Mouse (Mus musculus) bone marrow macrophage, adult 2 months (primary cell): ENCODE results near the gene Coro7. TPM values are rescaled to one million over a fixed set of nuclear protein-coding genes. Genes with fewer than 3 reads are reported as not detected.

Experiments
- H3K27ac ChIP-seq: 2 replicates; pipeline ENCODE4 v1.5.1; 2012; ENCODE audit warnings: low read depth, low read length; ENCODE audit not compliant: insufficient read depth
- H3K4me1 ChIP-seq: 2 replicates; pipeline ENCODE4 v1.6.1; 2012; ENCODE audit warnings: low read length; ENCODE audit not compliant: control insufficient read depth, insufficient read depth
- H3K4me3 ChIP-seq: 2 replicates; pipeline ENCODE4 v1.5.1; 2012; ENCODE audit warnings: mild to moderate bottlenecking, low read length, moderate library complexity; ENCODE audit not compliant: insufficient read depth
- CTCF ChIP-seq: IDR thresholded peaks from 2 replicates; pipeline ENCODE4 v1.5.1; 2012; ENCODE audit warnings: low read depth, mild to moderate bottlenecking, low read length, moderate library complexity
- POLR2A ChIP-seq: IDR thresholded peaks from 2 replicates; pipeline ENCODE4 v1.6.1; 2012; ENCODE audit warnings: mild to moderate bottlenecking, low read depth, low read length, borderline replicate concordance
- polyA plus RNA-seq: library from polyadenylated mRNA; stranded (reverse); fragments of >200 nt; gene quantifications from 2 replicates; pipeline ENCODE4 v1.2.4, GENCODE M21; 2012; ENCODE audit not compliant: missing spikeins, insufficient read depth, insufficient read length

Gene Coro7
- polyA plus RNA-seq: 110 and 115 TPM in 2 replicates

GRCm38 (mm10) chr16:4679121-4680018 is at the start of gene Coro7:
Gene Coro7 (minus strand): TSS chr16:4679777.
- Histone ChIP-seq H3K4me1 (peaks cover 30% of the 10 kb centered on the region), H3K4me3 (peak within 1 kb of the TSS; percentile 76), H3K27ac (peak within 1 kb of the TSS; percentile 36)
- TF ChIP-seq POLR2A (no peak), CTCF (no peak)

DNA sequence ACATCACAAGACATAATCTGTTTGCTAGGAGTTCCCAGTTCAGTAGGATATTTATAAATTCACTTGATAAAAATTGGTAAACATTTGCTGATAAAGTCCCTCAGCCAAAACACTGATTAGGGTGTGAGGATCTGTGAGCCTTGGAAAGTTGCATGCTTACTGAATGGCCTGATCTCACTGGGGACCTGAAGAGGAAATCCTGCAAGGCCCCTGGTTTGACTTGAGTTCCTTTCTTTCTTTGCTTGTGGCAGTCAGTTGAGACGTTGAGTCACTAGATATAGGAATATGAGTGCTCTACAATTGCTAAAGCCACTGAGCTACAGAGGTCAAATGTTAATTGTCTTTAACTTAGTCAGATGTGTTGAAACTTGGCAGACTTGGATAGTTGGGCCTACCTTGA is 48.4 kb upstream of the Coro7 start:
- Histone ChIP-seq H3K4me3 (peak overlapping the region; percentile 37; the same call in 1 of the 2 replicates), H3K27ac (peak overlapping the region; percentile 65), H3K4me1 (peaks cover 42% of the 10 kb centered on the region)
- no peak for TF ChIP-seq CTCF
- no peak for TF ChIP-seq POLR2A

DNA sequence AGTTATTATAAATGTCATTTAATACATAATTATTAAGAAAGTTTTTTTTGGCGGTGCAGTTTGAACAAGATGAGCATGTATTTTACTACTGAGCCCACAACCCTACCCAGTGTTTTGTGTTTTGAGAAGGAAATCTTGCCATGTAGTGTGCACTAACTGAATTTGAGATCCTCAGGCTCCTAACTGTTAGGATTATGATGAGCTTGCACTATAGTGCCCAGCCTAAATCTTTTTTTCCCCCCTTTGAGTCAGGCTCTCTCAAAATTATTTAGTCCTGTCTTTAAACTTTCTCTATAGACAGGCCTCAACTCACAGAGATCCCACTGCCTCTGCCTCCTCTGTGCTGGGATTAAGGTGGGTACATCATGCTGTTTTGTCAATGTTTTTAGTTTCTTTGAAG is 47.9 kb upstream of the Coro7 start:
- peak overlapping the region; percentile 65 for H3K27ac ChIP-seq
- peaks cover 46% of the 10 kb centered on the region for H3K4me1 ChIP-seq
- H3K4me3 ChIP-seq: peak overlapping the region; percentile 37
- no peak for TF ChIP-seq POLR2A
- TF ChIP-seq CTCF: no peak

GRCm38 (mm10) chr16:4726528-4727128 is 47.1 kb upstream of the Coro7 start:
- Histone ChIP-seq H3K4me3 (peak overlapping the region; percentile 66), H3K4me1 (peaks cover 43% of the 10 kb centered on the region), H3K27ac (peak overlapping the region; percentile 39)
- TF ChIP-seq POLR2A (no peak), CTCF (no peak)

- TF ChIP-seq CTCF (no peak), POLR2A (no peak; the same call in 1 of the 2 replicates)
- peak within 1 kb of the TSS; percentile 74 for H3K27ac ChIP-seq
- peak within 1 kb of the TSS; percentile 66 for H3K4me3 ChIP-seq
- peaks cover 40% of the 10 kb centered on the region for H3K4me1 ChIP-seq
Measured at GRCm38 (mm10) chr16:4725780-4726527, 46.4 kb upstream of the Coro7 start, which contains the start of gene Hmox2. Gene Hmox2 (plus strand): TSS chr16:4726361.

DNA sequence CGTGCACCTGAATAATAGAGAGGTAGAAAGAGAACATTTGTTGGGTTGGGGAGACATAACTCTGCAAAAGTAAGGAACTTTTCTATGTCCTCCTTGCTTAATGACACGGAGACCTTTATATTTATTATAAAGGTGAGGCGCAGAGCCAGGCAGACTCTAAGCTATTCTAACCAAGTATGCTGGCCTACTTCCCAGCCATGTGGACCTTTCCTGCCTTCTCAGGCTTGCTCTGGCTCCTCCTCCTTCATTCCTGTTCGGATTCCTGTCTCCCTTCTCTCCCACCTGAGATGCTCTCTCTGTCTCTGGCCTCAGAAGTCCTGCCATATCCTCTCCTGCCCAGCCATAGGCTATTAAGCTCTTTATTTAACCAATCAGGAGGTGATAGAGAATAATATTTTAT is 45.7 kb upstream of the Coro7 start:
- no peak overlapping the region for H3K27ac ChIP-seq
- no peak for TF ChIP-seq CTCF
- TF ChIP-seq POLR2A: no peak
- H3K4me3 ChIP-seq: no peak overlapping the region
- H3K4me1 ChIP-seq: peaks cover 36% of the 10 kb centered on the region

DNA sequence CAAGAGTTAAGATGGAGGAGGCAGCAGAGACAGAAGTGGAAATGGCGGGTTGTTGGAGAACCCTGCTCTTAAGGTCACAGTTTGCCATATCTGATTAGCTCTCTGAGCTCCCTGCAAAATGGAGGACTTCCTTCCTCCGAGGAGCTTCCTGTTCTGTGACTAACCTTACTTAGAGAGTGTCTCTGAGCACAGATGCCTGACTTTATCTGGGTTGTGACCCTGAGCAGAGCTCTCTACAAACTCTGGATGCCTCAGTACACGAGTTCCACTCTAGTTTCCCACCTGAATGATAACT is 43.3 kb upstream of the Coro7 start:
- TF ChIP-seq POLR2A: no peak
- TF ChIP-seq CTCF: no peak
- peak overlapping the region; percentile 8 for H3K4me3 ChIP-seq
- H3K27ac ChIP-seq: peak overlapping the region; percentile 96
- H3K4me1 ChIP-seq: peaks cover 26% of the 10 kb centered on the region

DNA sequence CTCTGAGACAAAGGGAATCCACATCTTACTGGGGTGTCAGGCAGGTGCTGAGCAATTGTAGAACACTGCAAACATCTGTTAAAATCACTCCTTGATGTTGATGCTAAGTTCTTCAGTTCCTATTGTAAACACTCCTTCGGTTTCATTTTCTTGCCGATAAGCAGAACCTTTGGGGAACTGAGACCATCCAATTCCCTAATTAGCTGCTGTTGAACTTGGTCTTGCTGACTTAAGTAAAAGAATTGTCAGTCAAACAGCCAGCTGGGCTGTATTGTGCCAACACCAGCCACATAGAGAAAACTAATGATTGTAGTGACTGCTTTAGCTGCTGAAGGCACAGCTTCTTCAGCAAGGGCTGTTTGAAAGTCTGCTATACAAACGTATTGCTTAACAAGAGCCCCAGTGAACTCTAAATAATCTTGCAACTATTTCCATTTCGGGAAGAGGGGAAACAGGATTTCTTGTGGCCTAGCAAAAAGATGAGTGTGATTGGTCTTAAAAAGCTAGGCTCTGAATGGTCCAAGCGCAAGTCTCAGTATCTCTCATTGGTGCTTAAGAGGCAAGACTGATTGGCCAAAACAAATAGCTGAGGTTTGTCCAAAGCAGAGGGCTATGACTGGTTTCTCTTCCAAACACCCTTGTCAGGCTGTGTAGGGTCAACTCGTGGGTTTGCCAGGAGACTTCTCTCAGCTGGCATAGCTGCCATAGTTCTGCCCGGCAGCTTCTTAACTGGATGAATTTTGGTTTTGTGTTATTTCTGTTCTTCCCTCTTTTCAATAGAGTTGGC is 42.7 kb upstream of the Coro7 start:
- TF ChIP-seq CTCF: no peak
- no peak for TF ChIP-seq POLR2A
- Histone ChIP-seq H3K4me1 (peaks cover 26% of the 10 kb centered on the region), H3K4me3 (peak overlapping the region; percentile 24)

More for the DNA sequence above, 42.7 kb upstream of the Coro7 start:
- H3K27ac ChIP-seq: peak overlapping the region; percentile 96
